ENCODE assay signal across 38 mouse cellular contexts in genomic region chrX:36390503-36390902, GRCm38 (mm10). TPM values are rescaled to one million over a fixed set of nuclear protein-coding genes. Genes with fewer than 3 reads are reported as not detected.
DNase-seq lines count a peak whose midpoint lies in the region; ATAC-seq and TF ChIP-seq lines count a peak whose summit lies in the region.
"Had no signal": no experiment of that assay in that cellular context is flagged by ENCODE, and none has a peak within 500 bp of the region (broad histone marks: within the 10 kb centered on the region; RNA-seq: fewer than 3 reads in every experiment).

No protein-coding gene starts in this region.

- WGBS in intestine, embryonic 15.5 days = 46% methylated on average over 2 of the region's 2 CpGs
- WGBS in midbrain, embryonic 11.5 days = 75% methylated on average over 2 of the region's 2 CpGs

- H3K27ac ChIP-seq in intestine, embryonic 15.5 days = no peak overlapping the region
- H3K27ac ChIP-seq in midbrain, embryonic 11.5 days (ENCODE audit: low read depth, low read length) = no peak overlapping the region
- H3K27ac ChIP-seq: embryonic facial prominence, embryonic 13.5 days; forebrain, embryonic 13.5 days; heart, adult 2 months; hindbrain, embryonic 13.5 days; kidney, embryonic 15.5 days; liver, embryonic 12.5 days; midbrain, embryonic 15.5 days; neural tube, embryonic 12.5 days had no signal

- ATAC-seq in common myeloid progenitor, adult 5-6 weeks (replicated peaks; ENCODE audit: low read depth, poor library complexity, severe bottlenecking) = peak; percentile 56
- ATAC-seq in intestine, embryonic 15.5 days = peak; percentile 91
- ATAC-seq in midbrain, embryonic 11.5 days (ENCODE audit: low FRiP score) = no peak
- ATAC-seq: liver, embryonic 12.5 days; liver, postnatal 0 days; midbrain, embryonic 15.5 days had no signal

- DNase-seq in 3134 (ENCODE audit: extremely low read depth, insufficient read length, low spot score) (peak; percentile 19), adipocyte (ENCODE audit: low spot score) (no peak)
- no peak for DNase-seq in right cerebral cortex, postnatal 4 days
- no peak for DNase-seq in midbrain, embryonic 11.5 days (ENCODE audit: low spot score, missing footprints)
- DNase-seq in urinary bladder, postnatal 4 days (ENCODE audit: low spot score in 2 of 2) = no peak
- DNase-seq: cerebellum, adult 8-10 months; gastrocnemius, postnatal 14 days; heart, postnatal 4 days; kidney, adult 18-20 months; kidney, postnatal 25 days; liver, postnatal 0 days; lung, postnatal 4 days; thymus, postnatal 25 days had no signal

- no peaks in the 10 kb centered on the region for H3K9me3 ChIP-seq in intestine, embryonic 15.5 days
- no peaks in the 10 kb centered on the region for H3K9me3 ChIP-seq in midbrain, embryonic 11.5 days (ENCODE audit: control insufficient read depth, low read length)
- H3K9me3 ChIP-seq: embryonic facial prominence, embryonic 13.5 days; forebrain, embryonic 13.5 days; heart, embryonic 12.5 days; hindbrain, embryonic 13.5 days; kidney, embryonic 15.5 days; liver, embryonic 12.5 days; midbrain, embryonic 15.5 days; neural tube, embryonic 12.5 days had no signal

- H3K4me2 ChIP-seq in intestine, embryonic 15.5 days (replicated peaks) = no peak overlapping the region
- H3K4me2 ChIP-seq in myocyte (ENCODE audit: low read depth) = peak overlapping the region; percentile 43
- no peak overlapping the region for H3K4me2 ChIP-seq in midbrain, embryonic 11.5 days
- H3K4me2 ChIP-seq: embryonic facial prominence, embryonic 13.5 days; forebrain, embryonic 13.5 days; heart, embryonic 12.5 days; hindbrain, embryonic 13.5 days; kidney, embryonic 15.5 days; liver, embryonic 12.5 days; midbrain, embryonic 15.5 days; neural tube, embryonic 12.5 days had no signal

- H3K79me2 ChIP-seq in myocyte (ENCODE audit: control insufficient read depth, insufficient read depth) = no peaks in the 10 kb centered on the region

- H3K4me1 ChIP-seq in intestine, embryonic 15.5 days (replicated peaks) = no peaks in the 10 kb centered on the region
- H3K4me1 ChIP-seq in midbrain, embryonic 11.5 days (ENCODE audit: control insufficient read depth, insufficient read depth, low read length) = no peaks in the 10 kb centered on the region
- H3K4me1 ChIP-seq: embryonic facial prominence, embryonic 13.5 days; forebrain, embryonic 13.5 days; heart, embryonic 12.5 days; hindbrain, embryonic 13.5 days; kidney, embryonic 15.5 days; liver, embryonic 12.5 days; midbrain, embryonic 15.5 days; neural tube, embryonic 12.5 days had no signal

- no peak overlapping the region for H3K4me3 ChIP-seq in intestine, embryonic 15.5 days (replicated peaks)
- H3K4me3 ChIP-seq in myocyte = no peak overlapping the region
- no peak overlapping the region for H3K4me3 ChIP-seq in midbrain, embryonic 11.5 days (ENCODE audit: low read depth, low read length)
- H3K4me3 ChIP-seq: embryonic facial prominence, embryonic 13.5 days; erythroblast, embryonic 14.5 days; forebrain, embryonic 13.5 days; heart, adult 2 months; heart, embryonic 12.5 days; hindbrain, embryonic 13.5 days; kidney, embryonic 15.5 days; liver, embryonic 12.5 days; midbrain, embryonic 15.5 days; neural tube, embryonic 12.5 days had no signal

- H3K36me3 ChIP-seq in intestine, embryonic 15.5 days = no peaks in the 10 kb centered on the region
- H3K36me3 ChIP-seq in myocyte (ENCODE audit: control insufficient read depth, insufficient read depth) = no peaks in the 10 kb centered on the region
- H3K36me3 ChIP-seq in midbrain, embryonic 11.5 days (ENCODE audit: control insufficient read depth, insufficient read depth, low read length) = no peaks in the 10 kb centered on the region
- H3K36me3 ChIP-seq: embryonic facial prominence, embryonic 13.5 days; heart, embryonic 12.5 days; hindbrain, embryonic 13.5 days; kidney, embryonic 15.5 days; liver, embryonic 12.5 days; midbrain, embryonic 15.5 days; neural tube, embryonic 12.5 days had no signal

- no peaks in the 10 kb centered on the region for H3K27me3 ChIP-seq in intestine, embryonic 15.5 days (replicated peaks)
- no peaks in the 10 kb centered on the region for H3K27me3 ChIP-seq in myocyte (ENCODE audit: control insufficient read depth, insufficient read depth, insufficient read length)
- no peaks in the 10 kb centered on the region for H3K27me3 ChIP-seq in midbrain, embryonic 11.5 days (ENCODE audit: control insufficient read depth, insufficient read depth, low read length)
- H3K27me3 ChIP-seq: CH12.LX; embryonic facial prominence, embryonic 13.5 days; forebrain, embryonic 13.5 days; heart, embryonic 12.5 days; hindbrain, embryonic 13.5 days; kidney, embryonic 15.5 days; liver, embryonic 12.5 days; midbrain, embryonic 15.5 days; neural tube, embryonic 12.5 days had no signal

- TF ChIP-seq POLR2A in myocyte (IDR thresholded peaks at IDR 0.05; ENCODE audit: insufficient read length, low read depth) = no peak

- no peak overlapping the region for H3ac ChIP-seq in myocyte (ENCODE audit: control insufficient read depth, insufficient read length)

- no peak overlapping the region for H3K9ac ChIP-seq in intestine, embryonic 15.5 days
- no peak overlapping the region for H3K9ac ChIP-seq in midbrain, embryonic 11.5 days (ENCODE audit: low read length)
- H3K9ac ChIP-seq: embryonic facial prominence, embryonic 13.5 days; forebrain, embryonic 13.5 days; heart, embryonic 12.5 days; hindbrain, embryonic 13.5 days; kidney, embryonic 15.5 days; liver, embryonic 12.5 days; liver, postnatal 0 days; midbrain, embryonic 15.5 days; neural tube, embryonic 12.5 days had no signal

TF ChIP-seq in myocyte, 11 proteins besides CTCF, POLR2A, EP300 and RAD21:
- TF ChIP-seq MYOG (IDR thresholded peaks at IDR 0.05; ENCODE audit: control insufficient read depth in 1 of 3, insufficient read depth in 1 of 3, insufficient read length in 2 of 3, low read depth in 2 of 3) (no peak), MAX (IDR thresholded peaks at IDR 0.05; ENCODE audit: low read depth) (no peak), CEBPB (IDR thresholded peaks at IDR 0.05; ENCODE audit: insufficient read depth, poor library complexity, severe bottlenecking) (no peak), POLR2AphosphoS2 (IDR thresholded peaks at IDR 0.05; ENCODE audit: insufficient read length, low read depth) (no peak), SRF (IDR thresholded peaks at IDR 0.05; ENCODE audit: control insufficient read depth, insufficient read length, low read depth) (no peak), TCF3 (IDR thresholded peaks at IDR 0.05; ENCODE audit: insufficient read length, low read depth) (no peak), MYOD1 (IDR thresholded peaks at IDR 0.05; ENCODE audit: control insufficient read depth in 1 of 3, insufficient read length in 2 of 3, low read depth in 2 of 3) (no peak), USF1 (IDR thresholded peaks at IDR 0.05; ENCODE audit: low read depth) (no peak), REST (IDR thresholded peaks at IDR 0.05; ENCODE audit: insufficient read depth, insufficient read length) (no peak), E2F4 (IDR thresholded peaks at IDR 0.05; ENCODE audit: insufficient read depth) (no peak), TCF12 (IDR thresholded peaks at IDR 0.05; ENCODE audit: insufficient read depth, poor library complexity, severe bottlenecking) (no peak)

RNA-seq across cellular contexts. Expression of gene Gm6268, which starts 10.6 kb away (rescaled TPM):
- 1.2 TPM in 1 of 2 replicates, not detected in the other for total RNA-seq in common myeloid progenitor, adult 5-6 weeks (2017)
- not detected in 2 replicates for polyA plus RNA-seq in intestine, embryonic 15.5 days (2015; fragmentation: Nextera tagmentation; extraction: Ambion mirVana)
- polyA plus RNA-seq in myocyte (2012; fragmentation: generic; extraction: Trizol) = not detected
- not detected in 2 replicates for polyA plus RNA-seq in midbrain, embryonic 11.5 days (2014; fragmentation: Nextera tagmentation; extraction: Ambion mirVana)
- total RNA-seq: adrenal gland, postnatal 10 days; CH12.LX; ES-E14; gastrocnemius, postnatal 14 days; heart, adult 2 months; heart, postnatal 4 days; layer of hippocampus, adult 18-20 months; layer of hippocampus, postnatal 14 days; left cerebral cortex, adult 8-10 months; left cerebral cortex, postnatal 4 days had no signal
- polyA plus RNA-seq: C2C12; embryonic facial prominence, embryonic 13.5 days; erythroblast, embryonic 14.5 days; forebrain, embryonic 13.5 days; heart, adult 2 months; heart, embryonic 12.5 days; heart, postnatal 0 days; hindbrain, embryonic 13.5 days; kidney, embryonic 15.5 days; limb, embryonic 14.5 days; liver, embryonic 12.5 days; liver, postnatal 0 days; lung, embryonic 16.5 days; midbrain, embryonic 15.5 days; neural tube, embryonic 12.5 days; stomach, embryonic 14.5 days had no signal
